Mouse (Mus musculus): Measurements from ENCODE around the gene Nutf2. TPM values are rescaled to one million over a fixed set of nuclear protein-coding genes. Genes with fewer than 3 reads are reported as not detected.

Nutf2 gene
- 132 and 194 TPM in 2 replicates for polyA plus RNA-seq (2015; fragmentation: Nextera tagmentation; extraction: Ambion mirVana)

GRCm38 (mm10) chr8:105860143-105860981 is at the start of gene Nutf2:
TSS of gene Nutf2 (plus strand) at chr8:105860580.
- Histone ChIP-seq H3K36me3 (ENCODE audit: control insufficient read depth, insufficient read depth) (no peaks in the 10 kb centered on the region), H3K4me1 (ENCODE audit: control insufficient read depth, insufficient read depth, low read length) (peaks cover 43% of the 10 kb centered on the region), H3K9me3 (replicated peaks; ENCODE audit: control insufficient read depth, low read length) (no peaks in the 10 kb centered on the region), H3K27ac (ENCODE audit: low read length) (peak within 1 kb of the TSS; percentile 83), H3K4me2 (ENCODE audit: low read depth, low read length) (peak within 1 kb of the TSS; percentile 78), H3K9ac (ENCODE audit: low read length) (peak within 1 kb of the TSS; percentile 93), H3K27me3 (ENCODE audit: control insufficient read depth, insufficient read depth, low read length) (no peaks in the 10 kb centered on the region), H3K4me3 (ENCODE audit: low read length) (peak within 1 kb of the TSS; percentile 96)
- peak; percentile 97 for ATAC-seq (replicated peaks; ENCODE audit: extremely low read depth, insufficient read depth, low FRiP score)
- under 1% methylated on average over 59 of the region's 59 CpGs for WGBS

- H3K4me2 ChIP-seq (ENCODE audit: low read depth, low read length) = no peak overlapping the region
- 73% methylated on average over 10 of the region's 10 CpGs for WGBS
- no peaks in the 10 kb centered on the region for H3K9me3 ChIP-seq (replicated peaks; ENCODE audit: control insufficient read depth, low read length)
- H3K4me3 ChIP-seq (ENCODE audit: low read length) = no peak overlapping the region
- H3K9ac ChIP-seq (ENCODE audit: low read length) = no peak overlapping the region
- H3K27ac ChIP-seq (ENCODE audit: low read length) = no peak overlapping the region
- H3K27me3 ChIP-seq (ENCODE audit: control insufficient read depth, insufficient read depth, low read length) = no peaks in the 10 kb centered on the region
- H3K36me3 ChIP-seq (ENCODE audit: control insufficient read depth, insufficient read depth) = peaks cover 3% of the 10 kb centered on the region; the same call in 1 of the 2 replicates
- peaks cover 20% of the 10 kb centered on the region for H3K4me1 ChIP-seq (ENCODE audit: control insufficient read depth, insufficient read depth, low read length)
- ATAC-seq (replicated peaks; ENCODE audit: extremely low read depth, insufficient read depth, low FRiP score) = no peak
These were observed 49.3 kb upstream of the Nutf2 start for GRCm38 (mm10) chr8:105811061-105811460.

GRCm38 (mm10) chr8:105811543-105811942 is 48.8 kb upstream of the Nutf2 start:
- Histone ChIP-seq H3K9ac (ENCODE audit: low read length) (no peak overlapping the region), H3K4me2 (ENCODE audit: low read depth, low read length) (no peak overlapping the region), H3K36me3 (ENCODE audit: control insufficient read depth, insufficient read depth) (peaks cover 3% of the 10 kb centered on the region; the same call in 1 of the 2 replicates), H3K27me3 (ENCODE audit: control insufficient read depth, insufficient read depth, low read length) (no peaks in the 10 kb centered on the region), H3K4me1 (ENCODE audit: control insufficient read depth, insufficient read depth, low read length) (peaks cover 20% of the 10 kb centered on the region), H3K27ac (ENCODE audit: low read length) (no peak overlapping the region), H3K9me3 (replicated peaks; ENCODE audit: control insufficient read depth, low read length) (no peaks in the 10 kb centered on the region), H3K4me3 (ENCODE audit: low read length) (no peak overlapping the region)
- no peak for ATAC-seq (replicated peaks; ENCODE audit: extremely low read depth, insufficient read depth, low FRiP score)
- WGBS = 67% methylated on average over 3 of the region's 3 CpGs

DNA sequence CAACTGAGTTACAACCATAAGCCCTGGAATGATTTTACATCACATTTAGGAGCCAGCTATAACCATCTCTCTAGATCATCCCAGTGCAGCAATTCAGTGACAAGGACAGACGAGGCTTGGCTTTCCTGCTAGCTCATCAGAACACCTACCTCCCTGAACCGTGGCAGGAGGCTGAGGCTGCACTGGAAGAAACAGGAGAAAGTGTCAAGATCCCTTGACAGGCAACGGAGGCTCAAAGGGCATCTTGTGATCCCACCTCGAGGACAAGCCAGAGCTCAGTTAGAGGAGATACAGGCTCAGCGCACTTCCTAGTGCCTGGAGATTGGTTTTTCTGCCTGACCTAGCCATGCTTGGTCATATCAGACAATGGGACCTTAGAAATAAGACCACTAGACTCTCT is 47.9 kb upstream of the Nutf2 start:
- WGBS = 80% methylated on average over 5 of the region's 5 CpGs
- no peak for ATAC-seq (replicated peaks; ENCODE audit: extremely low read depth, insufficient read depth, low FRiP score)

GRCm38 (mm10) chr8:105813241-105813640 is 47.1 kb upstream of the Nutf2 start:
- Histone ChIP-seq H3K4me3 (ENCODE audit: low read length) (no peak overlapping the region), H3K9me3 (replicated peaks; ENCODE audit: control insufficient read depth, low read length) (no peaks in the 10 kb centered on the region), H3K4me2 (ENCODE audit: low read depth, low read length) (no peak overlapping the region), H3K4me1 (ENCODE audit: control insufficient read depth, insufficient read depth, low read length) (peaks cover 13% of the 10 kb centered on the region), H3K9ac (ENCODE audit: low read length) (no peak overlapping the region), H3K36me3 (ENCODE audit: control insufficient read depth, insufficient read depth) (peaks cover 3% of the 10 kb centered on the region; the same call in 1 of the 2 replicates), H3K27me3 (ENCODE audit: control insufficient read depth, insufficient read depth, low read length) (no peaks in the 10 kb centered on the region), H3K27ac (ENCODE audit: low read length) (no peak overlapping the region)
- ATAC-seq (replicated peaks; ENCODE audit: extremely low read depth, insufficient read depth, low FRiP score) = no peak
- WGBS = 91% methylated on average over 6 of the region's 6 CpGs

More for the DNA sequence above, 47.9 kb upstream of the Nutf2 start:
- Histone ChIP-seq H3K4me3 (ENCODE audit: low read length) (no peak overlapping the region), H3K9ac (ENCODE audit: low read length) (no peak overlapping the region), H3K27me3 (ENCODE audit: control insufficient read depth, insufficient read depth, low read length) (no peaks in the 10 kb centered on the region), H3K9me3 (replicated peaks; ENCODE audit: control insufficient read depth, low read length) (no peaks in the 10 kb centered on the region), H3K27ac (ENCODE audit: low read length) (no peak overlapping the region), H3K4me2 (ENCODE audit: low read depth, low read length) (no peak overlapping the region), H3K36me3 (ENCODE audit: control insufficient read depth, insufficient read depth) (peaks cover 3% of the 10 kb centered on the region; the same call in 1 of the 2 replicates), H3K4me1 (ENCODE audit: control insufficient read depth, insufficient read depth, low read length) (peaks cover 20% of the 10 kb centered on the region)

GRCm38 (mm10) chr8:105819659-105820058 is 40.7 kb upstream of the Nutf2 start:
- Histone ChIP-seq H3K9ac (ENCODE audit: low read length) (no peak overlapping the region), H3K36me3 (ENCODE audit: control insufficient read depth, insufficient read depth) (peaks cover 19% of the 10 kb centered on the region), H3K4me2 (ENCODE audit: low read depth, low read length) (no peak overlapping the region), H3K4me1 (ENCODE audit: control insufficient read depth, insufficient read depth, low read length) (peaks cover 6% of the 10 kb centered on the region; the same call in 1 of the 2 replicates), H3K27ac (ENCODE audit: low read length) (no peak overlapping the region), H3K9me3 (replicated peaks; ENCODE audit: control insufficient read depth, low read length) (no peaks in the 10 kb centered on the region), H3K27me3 (ENCODE audit: control insufficient read depth, insufficient read depth, low read length) (no peaks in the 10 kb centered on the region), H3K4me3 (ENCODE audit: low read length) (no peak overlapping the region)
- 82% methylated on average over 3 of the region's 3 CpGs for WGBS
- no peak for ATAC-seq (replicated peaks; ENCODE audit: extremely low read depth, insufficient read depth, low FRiP score)

- Histone ChIP-seq H3K4me3 (ENCODE audit: low read length) (no peak overlapping the region), H3K27me3 (ENCODE audit: control insufficient read depth, insufficient read depth, low read length) (no peaks in the 10 kb centered on the region), H3K27ac (ENCODE audit: low read length) (no peak overlapping the region), H3K9ac (ENCODE audit: low read length) (no peak overlapping the region), H3K36me3 (ENCODE audit: control insufficient read depth, insufficient read depth) (peaks cover 19% of the 10 kb centered on the region), H3K4me2 (ENCODE audit: low read depth, low read length) (no peak overlapping the region), H3K9me3 (replicated peaks; ENCODE audit: control insufficient read depth, low read length) (no peaks in the 10 kb centered on the region), H3K4me1 (ENCODE audit: control insufficient read depth, insufficient read depth, low read length) (peaks cover 11% of the 10 kb centered on the region)
- WGBS = 80% methylated on average over 1 of the region's 1 CpGs
- ATAC-seq (replicated peaks; ENCODE audit: extremely low read depth, insufficient read depth, low FRiP score) = 0 out of 2 replicates have a peak, but pooled peaks have one; percentile 39
These were observed 39.5 kb upstream of the Nutf2 start for GRCm38 (mm10) chr8:105820925-105821324.

DNA sequence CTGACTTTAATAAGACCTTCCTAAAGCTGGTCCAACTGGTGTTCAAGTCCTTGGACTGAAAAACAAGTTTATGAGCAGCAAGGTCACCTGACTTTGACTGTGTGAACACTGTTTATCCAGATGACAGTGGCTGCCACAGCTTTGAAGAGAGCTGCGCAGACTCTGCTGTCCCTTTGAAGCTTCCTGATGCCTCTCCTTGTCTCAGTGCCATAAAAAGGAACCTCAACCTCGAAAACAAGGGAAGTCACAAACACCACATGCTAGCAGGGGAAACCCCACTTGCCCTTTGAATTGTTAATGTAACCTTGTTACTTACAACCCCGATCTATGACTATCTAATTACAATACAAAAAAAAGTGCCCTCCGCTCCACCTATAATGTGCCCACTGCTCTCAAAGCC is 34.9 kb upstream of the Nutf2 start:
- Histone ChIP-seq H3K4me3 (ENCODE audit: low read length) (peak overlapping the region; percentile 61), H3K4me2 (ENCODE audit: low read depth, low read length) (peak overlapping the region; percentile 87), H3K4me1 (ENCODE audit: control insufficient read depth, insufficient read depth, low read length) (peaks cover 19% of the 10 kb centered on the region), H3K27ac (ENCODE audit: low read length) (no peak overlapping the region), H3K9ac (ENCODE audit: low read length) (peak overlapping the region; percentile 79), H3K9me3 (replicated peaks; ENCODE audit: control insufficient read depth, low read length) (no peaks in the 10 kb centered on the region), H3K36me3 (ENCODE audit: control insufficient read depth, insufficient read depth) (peaks cover 19% of the 10 kb centered on the region), H3K27me3 (ENCODE audit: control insufficient read depth, insufficient read depth, low read length) (no peaks in the 10 kb centered on the region)
- ATAC-seq (replicated peaks; ENCODE audit: extremely low read depth, insufficient read depth, low FRiP score) = no peak
- WGBS = 73% methylated on average over 4 of the region's 4 CpGs

- WGBS = 2% methylated on average over 4 of the region's 4 CpGs
- H3K9me3 ChIP-seq (replicated peaks; ENCODE audit: control insufficient read depth, low read length) = no peaks in the 10 kb centered on the region
- no peak for ATAC-seq (replicated peaks; ENCODE audit: extremely low read depth, insufficient read depth, low FRiP score)
- H3K27me3 ChIP-seq (ENCODE audit: control insufficient read depth, insufficient read depth, low read length) = no peaks in the 10 kb centered on the region
- H3K4me2 ChIP-seq (ENCODE audit: low read depth, low read length) = peak overlapping the region; percentile 87
- H3K36me3 ChIP-seq (ENCODE audit: control insufficient read depth, insufficient read depth) = peaks cover 18% of the 10 kb centered on the region
- peak overlapping the region; percentile 79 for H3K9ac ChIP-seq (ENCODE audit: low read length)
- peak overlapping the region; percentile 52 for H3K27ac ChIP-seq (ENCODE audit: low read length)
- peaks cover 13% of the 10 kb centered on the region for H3K4me1 ChIP-seq (ENCODE audit: control insufficient read depth, insufficient read depth, low read length)
- H3K4me3 ChIP-seq (ENCODE audit: low read length) = peak overlapping the region; percentile 61
These were observed 34.0 kb upstream of the Nutf2 start for GRCm38 (mm10) chr8:105826379-105826778.
